Mouse (Mus musculus) right cerebral cortex, postnatal 25 days (tissue): ENCODE results near the gene Cd300lf.

Experiments used
- DNase-seq: peaks from one replicate; pipeline ENCODE4 v3.0.0; 2022

The Cd300lf gene

GRCm38 (mm10) chr11:115103470-115104413, 30.1 kb downstream of the Cd300lf start:
- no peak for DNase-seq

GRCm38 (mm10) chr11:115102116-115102515, 31.7 kb downstream of the Cd300lf start:
- DNase-seq = no peak

- DNase-seq = no peak
These were observed 32.2 kb downstream of the Cd300lf start for GRCm38 (mm10) chr11:115101615-115102051.

- no peak for DNase-seq
These were observed 33.1 kb downstream of the Cd300lf start for GRCm38 (mm10) chr11:115100741-115101140.

- no peak for DNase-seq
These were observed 33.7 kb downstream of the Cd300lf start for GRCm38 (mm10) chr11:115100032-115100621.

- no peak for DNase-seq
These were observed 34.5 kb downstream of the Cd300lf start for GRCm38 (mm10) chr11:115099241-115099840.

GRCm38 (mm10) chr11:115098203-115098932, 35.4 kb downstream of the Cd300lf start:
- DNase-seq = no peak

GRCm38 (mm10) chr11:115092140-115092539, 41.7 kb downstream of the Cd300lf start:
- DNase-seq = no peak

GRCm38 (mm10) chr11:115091362-115091901, 42.4 kb downstream of the Cd300lf start, which contains the start of gene Rab37:
Gene Rab37 (plus strand): TSS chr11:115091431.
- DNase-seq = no peak

GRCm38 (mm10) chr11:115089853-115090252, 43.9 kb downstream of the Cd300lf start:
- DNase-seq = no peak

- DNase-seq = no peak
These were observed 47.6 kb downstream of the Cd300lf start for GRCm38 (mm10) chr11:115086213-115086612.

GRCm38 (mm10) chr11:115085064-115085463, 48.7 kb downstream of the Cd300lf start:
- DNase-seq = no peak

GRCm38 (mm10) chr11:115084595-115084994, 49.2 kb downstream of the Cd300lf start:
- no peak for DNase-seq

- DNase-seq = peak; percentile 58
These were observed 50.2 kb downstream of the Cd300lf start for GRCm38 (mm10) chr11:115083376-115084139.

- DNase-seq = no peak
These were observed 51.6 kb downstream of the Cd300lf start for GRCm38 (mm10) chr11:115082196-115082595.

- DNase-seq = no peak
These were observed 52.4 kb downstream of the Cd300lf start for GRCm38 (mm10) chr11:115081373-115081772.

GRCm38 (mm10) chr11:115080886-115081285, 52.9 kb downstream of the Cd300lf start:
- peak; percentile 25 for DNase-seq

GRCm38 (mm10) chr11:115078680-115079079, 55.1 kb downstream of the Cd300lf start:
- no peak for DNase-seq

GRCm38 (mm10) chr11:115077436-115077835, 56.4 kb downstream of the Cd300lf start:
- DNase-seq = no peak

GRCm38 (mm10) chr11:115075859-115076258, 57.9 kb downstream of the Cd300lf start:
- no peak for DNase-seq

- DNase-seq = no peak
These were observed 58.4 kb downstream of the Cd300lf start for GRCm38 (mm10) chr11:115075407-115075806.

GRCm38 (mm10) chr11:115073002-115073401, 60.8 kb downstream of the Cd300lf start:
- DNase-seq = no peak
